Mouse (Mus musculus): ENCODE results near the gene Casp14.
"Not testable (repeated sequence)": the region's sequence is repeated elsewhere in the genome, so short reads cannot be mapped to it uniquely, and the experiment has no call there.

The Casp14 gene

DNA sequence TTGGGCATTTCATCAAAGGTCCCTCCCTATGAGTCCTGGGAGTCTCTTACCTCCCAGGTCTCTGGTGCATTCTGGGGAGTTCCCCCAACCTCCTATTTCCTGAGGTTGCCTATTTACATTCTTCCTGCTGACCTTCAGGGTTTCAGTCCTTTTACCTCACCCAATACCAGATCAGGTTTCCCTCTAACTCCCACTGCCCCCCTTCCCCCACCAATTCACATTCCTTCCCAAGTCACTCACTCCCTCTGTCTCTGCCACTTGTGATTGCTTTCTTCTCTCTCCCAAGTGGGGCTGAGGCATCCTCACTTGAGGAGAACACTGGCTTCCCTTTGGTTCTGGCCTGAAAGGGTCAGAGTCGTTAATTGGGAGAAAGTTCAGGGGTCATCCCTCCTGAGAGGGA is 48.0 kb downstream of the Casp14 start:
- DNase-seq (ENCODE audit: low spot score in 2 of 2) = not testable (repeated sequence)

DNA sequence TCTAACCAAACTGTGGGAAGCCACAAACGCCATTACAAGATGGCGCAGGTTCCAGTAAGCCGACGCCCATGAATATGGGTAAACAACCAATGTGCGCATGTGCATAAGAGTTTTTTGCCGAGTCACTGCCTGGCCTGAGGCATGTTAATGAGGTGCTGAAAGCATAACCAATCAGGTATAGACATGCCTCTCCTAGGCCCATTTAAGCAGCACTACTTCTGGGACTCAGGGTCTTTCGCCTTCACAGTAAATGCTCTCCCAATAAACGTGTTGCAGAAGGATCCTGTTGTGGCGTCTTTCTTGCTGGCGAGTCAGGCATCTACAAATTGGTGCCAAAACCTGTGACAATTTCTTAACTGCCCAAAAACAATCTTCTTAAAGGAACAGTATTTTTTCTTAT is 51.4 kb downstream of the Casp14 start:
- not testable (repeated sequence) for DNase-seq (ENCODE audit: low spot score in 2 of 2)

DNA sequence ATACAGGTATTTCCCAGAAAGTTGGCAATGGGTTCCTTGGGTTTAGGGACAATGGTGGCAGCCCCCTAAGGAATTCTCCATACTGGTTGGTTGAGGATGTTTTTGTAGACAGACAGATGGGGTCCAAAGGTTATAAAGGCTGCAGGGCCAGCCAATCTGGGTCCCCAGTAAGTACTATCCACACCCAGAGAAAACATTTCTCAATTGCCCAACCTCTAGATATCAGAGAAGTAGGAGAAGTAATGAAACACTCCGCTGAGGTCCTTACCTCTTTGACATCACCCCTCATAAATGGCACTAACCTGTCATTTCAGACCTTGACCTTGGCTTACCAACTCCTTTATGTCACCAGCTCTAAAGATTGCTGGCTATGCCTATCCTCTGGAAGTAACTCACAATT is 53.5 kb downstream of the Casp14 start:
- no peak for DNase-seq (ENCODE audit: low spot score in 2 of 2)
